Mouse (Mus musculus): Measurements from ENCODE around the gene Elfn2. TPM values are rescaled to one million over a fixed set of nuclear protein-coding genes. Genes with fewer than 3 reads are reported as not detected.

Elfn2 gene
- polyA plus RNA-seq, 1 experiment from 2014 or later: 0.55 TPM

GRCm38 (mm10) chr15:78681301-78681700, 37.3 kb downstream of the Elfn2 start:
- Histone ChIP-seq H3K4me1 (ENCODE audit: control insufficient read depth, insufficient read depth, low read length) (peaks cover 8% of the 10 kb centered on the region), H3K36me3 (ENCODE audit: control insufficient read depth, insufficient read depth) (no peaks in the 10 kb centered on the region), H3K4me2 (ENCODE audit: low read depth, low read length) (no peak overlapping the region), H3K27me3 (ENCODE audit: control insufficient read depth, insufficient read depth, low read length) (peaks cover 22% of the 10 kb centered on the region), H3K9me3 (replicated peaks; ENCODE audit: control insufficient read depth, low read length) (no peaks in the 10 kb centered on the region), H3K27ac (ENCODE audit: low read length) (no peak overlapping the region), H3K4me3 (ENCODE audit: low read length) (no peak overlapping the region), H3K9ac (ENCODE audit: low read length) (no peak overlapping the region)
- no peak for ATAC-seq (replicated peaks; ENCODE audit: extremely low read depth, insufficient read depth, low FRiP score)
- 82% methylated on average over 8 of the region's 8 CpGs for WGBS

- Histone ChIP-seq H3K4me3 (ENCODE audit: low read length) (no peak overlapping the region), H3K36me3 (ENCODE audit: control insufficient read depth, insufficient read depth) (no peaks in the 10 kb centered on the region), H3K9ac (ENCODE audit: low read length) (no peak overlapping the region), H3K27me3 (ENCODE audit: control insufficient read depth, insufficient read depth, low read length) (peaks cover 20% of the 10 kb centered on the region), H3K9me3 (replicated peaks; ENCODE audit: control insufficient read depth, low read length) (no peaks in the 10 kb centered on the region), H3K4me2 (ENCODE audit: low read depth, low read length) (no peak overlapping the region), H3K27ac (ENCODE audit: low read length) (no peak overlapping the region), H3K4me1 (ENCODE audit: control insufficient read depth, insufficient read depth, low read length) (peaks cover 18% of the 10 kb centered on the region)
- 76% methylated on average over 22 of the region's 22 CpGs for WGBS
- no peak for ATAC-seq (replicated peaks; ENCODE audit: extremely low read depth, insufficient read depth, low FRiP score)
Observed at GRCm38 (mm10) chr15:78680291-78680690, 38.3 kb downstream of the Elfn2 start.

GRCm38 (mm10) chr15:78677708-78678107, 40.9 kb downstream of the Elfn2 start:
- Histone ChIP-seq H3K27ac (ENCODE audit: low read length) (peak overlapping the region; percentile 71), H3K4me1 (ENCODE audit: control insufficient read depth, insufficient read depth, low read length) (peaks cover 28% of the 10 kb centered on the region), H3K36me3 (ENCODE audit: control insufficient read depth, insufficient read depth) (no peaks in the 10 kb centered on the region), H3K4me2 (ENCODE audit: low read depth, low read length) (no peak overlapping the region), H3K4me3 (ENCODE audit: low read length) (no peak overlapping the region), H3K9me3 (replicated peaks; ENCODE audit: control insufficient read depth, low read length) (no peaks in the 10 kb centered on the region), H3K27me3 (ENCODE audit: control insufficient read depth, insufficient read depth, low read length) (peaks cover 22% of the 10 kb centered on the region), H3K9ac (ENCODE audit: low read length) (no peak overlapping the region)
- WGBS: 56% methylated on average over 5 of the region's 5 CpGs
- no peak for ATAC-seq (replicated peaks; ENCODE audit: extremely low read depth, insufficient read depth, low FRiP score)

GRCm38 (mm10) chr15:78677015-78677414, 41.6 kb downstream of the Elfn2 start:
- H3K27ac ChIP-seq (ENCODE audit: low read length): peak overlapping the region; percentile 71
- H3K9me3 ChIP-seq (replicated peaks; ENCODE audit: control insufficient read depth, low read length): no peaks in the 10 kb centered on the region
- peaks cover 27% of the 10 kb centered on the region for H3K27me3 ChIP-seq (ENCODE audit: control insufficient read depth, insufficient read depth, low read length)
- peak; percentile 66 for ATAC-seq (replicated peaks; ENCODE audit: extremely low read depth, insufficient read depth, low FRiP score)
- no peak overlapping the region for H3K4me3 ChIP-seq (ENCODE audit: low read length)
- peak overlapping the region; percentile 23; the same call in 1 of the 2 replicates for H3K9ac ChIP-seq (ENCODE audit: low read length)
- 47% methylated on average over 9 of the region's 9 CpGs for WGBS
- H3K4me2 ChIP-seq (ENCODE audit: low read depth, low read length): no peak overlapping the region
- H3K36me3 ChIP-seq (ENCODE audit: control insufficient read depth, insufficient read depth): no peaks in the 10 kb centered on the region
- H3K4me1 ChIP-seq (ENCODE audit: control insufficient read depth, insufficient read depth, low read length): peaks cover 28% of the 10 kb centered on the region

- Histone ChIP-seq H3K4me3 (ENCODE audit: low read length) (no peak overlapping the region), H3K4me2 (ENCODE audit: low read depth, low read length) (no peak overlapping the region), H3K27ac (ENCODE audit: low read length) (no peak overlapping the region), H3K9me3 (replicated peaks; ENCODE audit: control insufficient read depth, low read length) (no peaks in the 10 kb centered on the region), H3K27me3 (ENCODE audit: control insufficient read depth, insufficient read depth, low read length) (peaks cover 41% of the 10 kb centered on the region), H3K9ac (ENCODE audit: low read length) (no peak overlapping the region), H3K36me3 (ENCODE audit: control insufficient read depth, insufficient read depth) (no peaks in the 10 kb centered on the region), H3K4me1 (ENCODE audit: control insufficient read depth, insufficient read depth, low read length) (peaks cover 31% of the 10 kb centered on the region)
- 43% methylated on average over 6 of the region's 6 CpGs for WGBS
- ATAC-seq (replicated peaks; ENCODE audit: extremely low read depth, insufficient read depth, low FRiP score): 0 out of 2 replicates have a peak, but pooled peaks have one; percentile 24
Observed at GRCm38 (mm10) chr15:78674912-78675412, 43.6 kb downstream of the Elfn2 start.

- H3K27me3 ChIP-seq (ENCODE audit: control insufficient read depth, insufficient read depth, low read length): peaks cover 45% of the 10 kb centered on the region
- WGBS: 74% methylated on average over 19 of the region's 19 CpGs
- H3K9ac ChIP-seq (ENCODE audit: low read length): no peak overlapping the region
- no peaks in the 10 kb centered on the region for H3K36me3 ChIP-seq (ENCODE audit: control insufficient read depth, insufficient read depth)
- H3K27ac ChIP-seq (ENCODE audit: low read length): no peak overlapping the region
- no peak overlapping the region for H3K4me3 ChIP-seq (ENCODE audit: low read length)
- no peak for ATAC-seq (replicated peaks; ENCODE audit: extremely low read depth, insufficient read depth, low FRiP score)
- H3K4me1 ChIP-seq (ENCODE audit: control insufficient read depth, insufficient read depth, low read length): peaks cover 32% of the 10 kb centered on the region
- no peak overlapping the region for H3K4me2 ChIP-seq (ENCODE audit: low read depth, low read length)
- H3K9me3 ChIP-seq (replicated peaks; ENCODE audit: control insufficient read depth, low read length): no peaks in the 10 kb centered on the region
Observed at GRCm38 (mm10) chr15:78673436-78673835, 45.1 kb downstream of the Elfn2 start.

- H3K27me3 ChIP-seq (ENCODE audit: control insufficient read depth, insufficient read depth, low read length): peaks cover 43% of the 10 kb centered on the region
- H3K4me1 ChIP-seq (ENCODE audit: control insufficient read depth, insufficient read depth, low read length): peaks cover 15% of the 10 kb centered on the region
- H3K9me3 ChIP-seq (replicated peaks; ENCODE audit: control insufficient read depth, low read length): no peaks in the 10 kb centered on the region
- no peak overlapping the region for H3K4me2 ChIP-seq (ENCODE audit: low read depth, low read length)
- H3K27ac ChIP-seq (ENCODE audit: low read length): no peak overlapping the region
- 47% methylated on average over 5 of the region's 5 CpGs for WGBS
- no peak for ATAC-seq (replicated peaks; ENCODE audit: extremely low read depth, insufficient read depth, low FRiP score)
- no peak overlapping the region for H3K9ac ChIP-seq (ENCODE audit: low read length)
- H3K36me3 ChIP-seq (ENCODE audit: control insufficient read depth, insufficient read depth): no peaks in the 10 kb centered on the region
- H3K4me3 ChIP-seq (ENCODE audit: low read length): no peak overlapping the region
Observed at GRCm38 (mm10) chr15:78670341-78670740, 48.2 kb downstream of the Elfn2 start.

- Histone ChIP-seq H3K4me2 (ENCODE audit: low read depth, low read length) (no peak overlapping the region), H3K9ac (ENCODE audit: low read length) (no peak overlapping the region), H3K4me3 (ENCODE audit: low read length) (no peak overlapping the region), H3K27ac (ENCODE audit: low read length) (no peak overlapping the region), H3K4me1 (ENCODE audit: control insufficient read depth, insufficient read depth, low read length) (peaks cover 5% of the 10 kb centered on the region; the same call in 1 of the 2 replicates), H3K36me3 (ENCODE audit: control insufficient read depth, insufficient read depth) (no peaks in the 10 kb centered on the region), H3K27me3 (ENCODE audit: control insufficient read depth, insufficient read depth, low read length) (peaks cover 41% of the 10 kb centered on the region), H3K9me3 (replicated peaks; ENCODE audit: control insufficient read depth, low read length) (no peaks in the 10 kb centered on the region)
- 46% methylated on average over 10 of the region's 10 CpGs for WGBS
- no peak for ATAC-seq (replicated peaks; ENCODE audit: extremely low read depth, insufficient read depth, low FRiP score)
Observed at GRCm38 (mm10) chr15:78669221-78669871, 49.2 kb downstream of the Elfn2 start.

- no peaks in the 10 kb centered on the region for H3K36me3 ChIP-seq (ENCODE audit: control insufficient read depth, insufficient read depth)
- H3K4me3 ChIP-seq (ENCODE audit: low read length): no peak overlapping the region
- H3K9ac ChIP-seq (ENCODE audit: low read length): no peak overlapping the region
- no peaks in the 10 kb centered on the region for H3K4me1 ChIP-seq (ENCODE audit: control insufficient read depth, insufficient read depth, low read length)
- H3K27me3 ChIP-seq (ENCODE audit: control insufficient read depth, insufficient read depth, low read length): peaks cover 4% of the 10 kb centered on the region
- no peak overlapping the region for H3K4me2 ChIP-seq (ENCODE audit: low read depth, low read length)
- no peak for ATAC-seq (replicated peaks; ENCODE audit: extremely low read depth, insufficient read depth, low FRiP score)
- H3K27ac ChIP-seq (ENCODE audit: low read length): no peak overlapping the region
- no peaks in the 10 kb centered on the region for H3K9me3 ChIP-seq (replicated peaks; ENCODE audit: control insufficient read depth, low read length)
- 44% methylated on average over 5 of the region's 5 CpGs for WGBS
Observed at GRCm38 (mm10) chr15:78664268-78664667, 54.3 kb downstream of the Elfn2 start.

Measured in heart, embryonic 16.5 days (tissue).